Mouse (Mus musculus) spleen, adult 2 months (tissue): ENCODE results near the gene Slc20a1.

Source experiments
- CTCF ChIP-seq: fragments of 200-500 bp; IDR thresholded peaks from 2 replicates; pipeline ENCODE4 v1.5.1; 2011; ENCODE audit warnings: mild to moderate bottlenecking, inconsistent platforms; ENCODE audit not compliant: insufficient read depth, insufficient read length, insufficient replicate concordance; ENCODE audit errors: extremely low read depth
- POLR2A ChIP-seq: fragments of 200-500 bp; IDR thresholded peaks from 2 replicates; pipeline ENCODE4 v1.6.1; 2011; ENCODE audit warnings: low read depth, low read length, inconsistent platforms

- TF ChIP-seq CTCF, result no peak
- no peak for TF ChIP-seq POLR2A
These were observed 16.2 kb upstream of the Slc20a1 start for GRCm38 (mm10) chr2:129182412-129182811.
